Mouse (Mus musculus) embryonic facial prominence, embryonic 14.5 days (tissue): ENCODE measurements around the gene Psmc1. TPM values are rescaled to one million over a fixed set of nuclear protein-coding genes. Genes with fewer than 3 reads are reported as not detected.

Experiments used
- ATAC-seq: fragments of 200-750 bp; cut with Nextera tagmentation; 2 replicates; pipeline ENCODE4 v1.8.0; 2017; ENCODE audit warnings: low read depth, moderate number of reproducible peaks, moderate TSS enrichment
- DNase-seq: peaks from one replicate; pipeline ENCODE4 v3.0.0-alpha.2; 2015; ENCODE audit warnings: low spot score
- H3K27ac ChIP-seq: fragments of 300-500 bp; sonication (generic); replicated peaks from 2 replicates; pipeline ENCODE4 v1.5.1; 2014; ENCODE audit warnings: low read depth, mild to moderate bottlenecking, low read length, moderate library complexity
- H3K27me3 ChIP-seq: fragments of 300-500 bp; sonication (generic); replicated peaks from 2 replicates; pipeline ENCODE4 v1.6.1; 2014; ENCODE audit warnings: low read length; ENCODE audit not compliant: control insufficient read depth, insufficient read depth
- H3K36me3 ChIP-seq: fragments of 300-500 bp; sonication (generic); 2 replicates; pipeline ENCODE4 v1.6.1; 2014; ENCODE audit warnings: low read length, mixed read lengths; ENCODE audit not compliant: control insufficient read depth, insufficient read depth
- H3K4me1 ChIP-seq: fragments of 300-500 bp; sonication (generic); 2 replicates; pipeline ENCODE4 v1.6.1; 2014; ENCODE audit warnings: antibody characterized with exemption, low read length; ENCODE audit not compliant: control insufficient read depth, insufficient read depth
- H3K4me2 ChIP-seq: fragments of 300-500 bp; sonication (generic); 2 replicates; pipeline ENCODE4 v1.6.1; 2014; ENCODE audit warnings: low read depth, mild to moderate bottlenecking, low read length, moderate library complexity, mixed read lengths
- H3K4me3 ChIP-seq: fragments of 300-500 bp; sonication (generic); 2 replicates; pipeline ENCODE4 v1.5.1; 2014; ENCODE audit warnings: low read depth, mild to moderate bottlenecking, low read length
- H3K9ac ChIP-seq: fragments of 300-500 bp; sonication (generic); 2 replicates; pipeline ENCODE4 v1.6.1; 2014; ENCODE audit warnings: low read depth, mild to moderate bottlenecking, low read length, moderate library complexity, mixed read lengths
- H3K9me3 ChIP-seq: fragments of 300-500 bp; sonication (generic); 2 replicates; pipeline ENCODE4 v1.6.1; 2016; ENCODE audit warnings: low read length; ENCODE audit not compliant: control insufficient read depth
- WGBS: fragments of 180-500 bp; shearing (Covaris S2); extraction: QIAGEN DNeasy Blood & Tissue Kit; methylation state at CpG from one replicate; pipeline ENCODE4 v1.1.7; 2014; 5-methylcytosine and 5-hydroxymethylcytosine counted together
- polyA plus RNA-seq: library from polyadenylated mRNA; unstranded; fragments of >200 nt; fragmentation: Nextera tagmentation; extraction: Ambion mirVana; gene quantifications from 2 replicates; pipeline ENCODE4 v1.2.1, GENCODE M21; 2014

Psmc1 gene
- polyA plus RNA-seq, 1 experiment from 2014 or later, result 241 TPM

GRCm38 (mm10) chr12:100152466-100152865 lies 42.5 kb downstream of the Psmc1 start:
- no peak overlapping the region for H3K9ac ChIP-seq
- H3K27me3 ChIP-seq, result no peaks in the 10 kb centered on the region
- no peak for DNase-seq
- WGBS, result 94% methylated on average over 7 of the region's 7 CpGs
- H3K27ac ChIP-seq, result no peak overlapping the region
- no peaks in the 10 kb centered on the region for H3K9me3 ChIP-seq
- no peak for ATAC-seq
- H3K4me2 ChIP-seq, result no peak overlapping the region
- peaks cover 46% of the 10 kb centered on the region for H3K36me3 ChIP-seq
- H3K4me1 ChIP-seq, result no peaks in the 10 kb centered on the region
- H3K4me3 ChIP-seq, result no peak overlapping the region

DNA sequence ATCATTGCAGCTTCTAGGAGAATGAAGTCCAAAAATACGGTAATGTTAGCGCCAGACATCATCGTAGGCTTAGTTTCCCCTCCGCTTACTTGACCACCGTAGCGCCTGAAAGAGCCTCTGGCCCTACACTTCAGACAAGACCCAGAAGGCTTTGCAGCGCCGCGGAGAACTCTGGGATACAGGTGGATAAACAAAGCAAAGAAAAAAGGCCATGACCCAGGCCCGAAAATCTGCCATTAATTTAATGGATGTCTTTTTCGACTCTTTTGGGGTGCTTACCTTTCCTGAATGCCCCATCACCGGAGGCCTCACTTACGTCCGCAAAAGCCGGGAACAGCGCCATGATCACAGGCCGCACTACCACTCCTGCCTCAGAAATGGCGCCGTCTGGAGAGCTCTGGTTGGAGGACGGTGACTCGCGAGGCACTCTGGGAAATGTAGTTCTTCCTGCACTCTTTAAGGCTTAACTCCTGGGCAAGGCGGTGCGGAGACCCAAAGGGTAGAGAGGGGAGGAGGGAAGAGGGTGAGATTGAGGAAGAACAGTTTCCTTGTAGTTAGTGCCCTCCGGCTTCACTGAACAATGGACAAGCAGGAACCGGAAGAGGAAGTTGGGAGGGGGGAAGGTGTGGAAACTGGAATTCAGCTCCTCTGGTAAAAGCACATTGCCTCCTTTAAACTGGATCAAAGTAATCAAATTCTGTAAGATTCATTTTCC lies 49.5 kb downstream of the Psmc1 start, which contains the start of gene Nrde2:
TSS of gene Nrde2 (minus strand) at position 393 of the 715 bp plus-strand sequence.
- WGBS, result under 1% methylated on average over 26 of the region's 26 CpGs
- peaks cover 8% of the 10 kb centered on the region; the same call in 1 of the 2 replicates for H3K36me3 ChIP-seq

GRCm38 (mm10) chr12:100164991-100165500 lies 55.1 kb downstream of the Psmc1 start:
- Histone ChIP-seq H3K4me2 (no peak overlapping the region), H3K27ac (no peak overlapping the region), H3K27me3 (no peaks in the 10 kb centered on the region), H3K4me1 (no peaks in the 10 kb centered on the region), H3K9me3 (no peaks in the 10 kb centered on the region), H3K9ac (no peak overlapping the region), H3K4me3 (no peak overlapping the region), H3K36me3 (no peaks in the 10 kb centered on the region)
- 65% methylated on average over 7 of the region's 7 CpGs for WGBS
- DNase-seq (no peak), ATAC-seq (no peak)

More for the DNA sequence above, 49.5 kb downstream of the Psmc1 start, which contains the start of gene Nrde2:
- Histone ChIP-seq H3K4me3 (peak within 1 kb of the TSS; percentile 64), H3K27ac (peak within 1 kb of the TSS; percentile 72), H3K4me1 (peaks cover 6% of the 10 kb centered on the region), H3K9ac (peak within 1 kb of the TSS; percentile 74), H3K27me3 (no peaks in the 10 kb centered on the region), H3K9me3 (no peaks in the 10 kb centered on the region), H3K4me2 (peak within 1 kb of the TSS; percentile 75)
- peak; percentile 97 for DNase-seq
- peak; percentile 99 for ATAC-seq

DNA sequence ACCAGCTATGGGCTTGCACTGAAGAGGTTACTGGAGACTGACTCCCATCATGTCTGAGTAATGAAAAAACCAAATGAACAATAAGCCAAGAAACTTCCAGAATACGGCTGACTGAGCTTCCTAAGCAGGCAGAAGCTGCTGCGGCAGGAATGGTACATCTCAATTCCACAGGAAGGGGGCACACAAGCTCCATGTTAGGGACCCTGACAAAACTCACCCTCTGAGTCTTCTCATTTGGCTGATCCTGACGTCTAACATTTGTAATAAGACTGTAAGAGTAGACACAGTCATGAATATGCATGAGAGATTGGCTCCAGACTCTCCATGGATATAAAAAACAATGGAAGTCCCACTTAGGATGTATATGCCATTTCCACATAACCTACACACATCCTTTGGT lies 56.2 kb downstream of the Psmc1 start:
- no peak overlapping the region for H3K27ac ChIP-seq
- no peak overlapping the region for H3K4me3 ChIP-seq
- no peaks in the 10 kb centered on the region for H3K27me3 ChIP-seq
- no peak overlapping the region for H3K9ac ChIP-seq
- WGBS, result 17% methylated on average over 3 of the region's 3 CpGs
- no peaks in the 10 kb centered on the region for H3K36me3 ChIP-seq
- no peaks in the 10 kb centered on the region for H3K9me3 ChIP-seq
- DNase-seq, result peak; percentile 81
- peak; percentile 23; the same call in 1 of the 2 replicates for ATAC-seq
- no peak overlapping the region for H3K4me2 ChIP-seq
- no peaks in the 10 kb centered on the region for H3K4me1 ChIP-seq

DNA sequence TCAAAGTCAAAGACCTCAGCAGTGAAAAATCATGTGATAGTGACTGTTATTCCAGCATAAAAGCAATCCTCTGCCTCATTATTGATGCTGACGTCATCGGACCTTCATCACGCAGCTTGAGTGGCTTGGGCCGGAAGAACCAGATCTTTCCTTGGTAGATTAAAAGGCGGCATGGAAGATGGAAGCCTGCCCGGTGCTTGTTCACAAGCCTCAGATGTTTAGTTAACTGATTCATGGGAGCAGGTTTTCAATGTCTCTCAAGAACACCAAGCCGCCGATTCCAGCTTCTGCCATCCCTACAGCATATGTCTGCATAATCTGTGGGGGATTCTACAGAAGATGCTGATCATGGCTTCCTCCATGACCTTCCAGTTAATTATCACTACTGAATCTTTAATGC lies 57.0 kb downstream of the Psmc1 start:
- H3K4me2 ChIP-seq, result no peak overlapping the region
- H3K9me3 ChIP-seq, result no peaks in the 10 kb centered on the region
- no peak overlapping the region for H3K9ac ChIP-seq
- ATAC-seq (no peak), DNase-seq (no peak)
- no peak overlapping the region for H3K27ac ChIP-seq
- no peaks in the 10 kb centered on the region for H3K27me3 ChIP-seq
- WGBS, result 80% methylated on average over 8 of the region's 8 CpGs
- H3K4me3 ChIP-seq, result no peak overlapping the region
- H3K4me1 ChIP-seq, result no peaks in the 10 kb centered on the region
- H3K36me3 ChIP-seq, result no peaks in the 10 kb centered on the region

DNA sequence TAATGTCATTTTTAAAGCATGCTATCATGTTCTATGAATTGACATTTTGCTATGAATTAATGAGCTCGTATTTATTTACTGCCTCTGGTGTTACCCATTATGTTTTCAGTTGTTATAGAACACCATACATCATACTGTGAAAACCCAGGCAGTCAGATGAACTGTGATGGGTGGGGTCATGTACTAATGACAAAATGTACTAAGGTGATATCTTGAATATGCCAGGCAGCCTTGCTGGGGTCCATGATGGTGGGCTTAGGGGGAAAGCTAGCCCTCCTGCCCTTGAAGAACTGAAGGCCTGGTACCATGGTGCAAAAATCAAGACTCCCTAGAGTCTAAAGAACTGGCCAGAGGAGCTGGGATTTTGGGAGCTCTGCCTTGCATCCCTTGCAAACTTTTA lies 57.5 kb downstream of the Psmc1 start:
- Histone ChIP-seq H3K9me3 (no peaks in the 10 kb centered on the region), H3K27ac (peak overlapping the region; percentile 57; the same call in 1 of the 2 replicates), H3K4me1 (no peaks in the 10 kb centered on the region), H3K4me3 (no peak overlapping the region), H3K9ac (peak overlapping the region; percentile 47; the same call in 1 of the 2 replicates), H3K27me3 (no peaks in the 10 kb centered on the region), H3K4me2 (peak overlapping the region; percentile 61; the same call in 1 of the 2 replicates), H3K36me3 (no peaks in the 10 kb centered on the region)
- no peak for ATAC-seq
- DNase-seq, result no peak
- 79% methylated on average over 1 of the region's 1 CpGs for WGBS

DNA sequence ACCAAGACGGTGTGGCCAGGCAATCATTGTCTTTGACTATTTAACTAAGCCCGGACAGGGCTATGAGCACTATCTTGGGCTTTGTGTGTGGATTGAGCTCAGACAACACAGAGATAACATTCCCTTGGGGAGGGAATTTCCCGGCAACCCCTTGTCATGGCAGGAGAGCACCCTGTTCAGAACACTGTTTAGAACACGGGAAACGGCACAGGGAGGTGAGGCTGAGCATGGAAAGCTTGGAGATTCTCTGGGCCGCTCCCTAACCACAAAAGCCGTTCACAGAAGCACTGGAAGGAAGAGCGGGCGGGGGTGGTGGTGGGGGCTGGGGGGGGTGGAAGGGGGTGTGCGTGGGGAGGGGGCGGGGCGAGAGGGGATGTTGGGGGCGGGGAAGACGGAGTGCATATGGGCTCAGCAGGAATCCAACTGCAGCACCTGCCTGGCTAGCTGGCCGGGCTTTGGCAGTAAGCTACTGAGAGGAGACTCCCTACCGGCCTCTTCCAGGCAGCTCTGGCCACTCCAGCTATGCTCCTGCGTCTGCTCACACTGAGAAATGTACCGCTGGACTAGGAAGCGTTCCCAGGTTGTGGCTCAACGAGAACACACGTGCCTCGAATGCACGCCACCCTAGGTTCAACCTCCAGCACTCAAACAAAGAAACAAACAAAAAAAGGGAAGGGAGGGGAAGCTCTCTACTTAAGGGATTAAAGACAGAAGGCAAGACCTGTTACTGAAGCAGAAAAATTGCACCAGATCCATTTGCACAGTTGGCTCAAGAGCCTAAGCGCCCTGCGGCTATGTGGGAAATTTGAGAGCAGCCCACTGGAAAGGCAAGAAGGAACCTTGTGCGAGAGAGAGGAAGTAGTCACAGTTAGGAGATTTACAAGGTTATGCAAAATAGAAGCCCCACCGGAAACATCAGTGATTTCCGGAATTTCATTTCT lies 58.2 kb downstream of the Psmc1 start:
- DNase-seq (peak; percentile 92), ATAC-seq (peak; percentile 88)
- Histone ChIP-seq H3K4me1 (no peaks in the 10 kb centered on the region), H3K4me2 (peak overlapping the region; percentile 61), H3K4me3 (peak overlapping the region; percentile 30), H3K27me3 (no peaks in the 10 kb centered on the region), H3K9ac (peak overlapping the region; percentile 47), H3K27ac (peak overlapping the region; percentile 57), H3K36me3 (no peaks in the 10 kb centered on the region), H3K9me3 (no peaks in the 10 kb centered on the region)
- WGBS, result 11% methylated on average over 24 of the region's 28 CpGs

DNA sequence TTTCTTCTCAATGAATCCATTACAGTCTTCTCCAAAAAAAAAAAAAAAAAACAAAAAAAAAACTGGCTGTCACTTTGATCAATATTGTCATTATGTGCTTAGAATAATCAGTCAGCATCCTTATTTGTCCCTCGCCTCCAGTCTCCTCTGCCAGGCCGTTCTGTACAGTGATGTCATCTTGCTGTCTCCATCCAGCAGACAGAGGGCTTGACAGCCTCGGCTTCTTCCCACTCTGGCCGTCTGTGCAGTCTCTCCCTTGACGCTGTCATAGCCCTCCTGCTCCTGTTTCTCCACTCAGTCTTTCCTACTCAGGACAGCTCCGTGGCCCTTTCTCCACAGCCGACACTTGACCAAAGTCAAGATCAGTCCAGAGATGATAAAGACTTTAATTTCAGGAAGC lies 62.5 kb downstream of the Psmc1 start:
- 61% methylated on average over 7 of the region's 7 CpGs for WGBS
- Histone ChIP-seq H3K27ac (no peak overlapping the region), H3K9ac (no peak overlapping the region), H3K4me3 (no peak overlapping the region), H3K27me3 (no peaks in the 10 kb centered on the region), H3K36me3 (no peaks in the 10 kb centered on the region), H3K9me3 (no peaks in the 10 kb centered on the region), H3K4me2 (no peak overlapping the region), H3K4me1 (no peaks in the 10 kb centered on the region)
- no peak for ATAC-seq
- DNase-seq, result no peak
